Mouse (Mus musculus) urinary bladder, postnatal 10 days (tissue): ENCODE measurements around the gene Atoh8.

Source experiments
- DNase-seq: peaks from one replicate; pipeline ENCODE4 v3.0.0; 2022; ENCODE audit warnings: low spot score

The Atoh8 gene

DNA sequence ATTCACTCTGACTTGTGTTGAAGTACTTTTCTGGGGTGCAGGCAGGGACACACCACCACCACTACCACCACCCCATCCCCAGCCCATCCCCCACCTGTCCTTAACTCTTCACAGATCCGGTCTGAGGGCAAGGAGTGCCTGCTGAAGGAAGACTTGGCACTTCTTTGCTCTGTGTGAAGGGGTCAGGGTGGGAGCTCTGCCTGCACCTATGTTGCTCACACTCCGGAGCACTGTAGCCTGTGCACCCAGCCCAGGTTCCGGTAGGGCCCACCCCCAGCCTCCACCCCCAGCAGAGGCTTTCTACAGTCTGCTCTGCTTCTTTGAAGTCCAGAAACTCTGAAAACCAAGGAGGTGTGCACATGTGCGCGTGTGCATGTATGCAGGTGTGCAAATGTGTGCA, 44.8 kb downstream of the Atoh8 start:
- DNase-seq, result no peak

GRCm38 (mm10) chr6:72190120-72190519, 45.3 kb downstream of the Atoh8 start:
- no peak for DNase-seq

DNA sequence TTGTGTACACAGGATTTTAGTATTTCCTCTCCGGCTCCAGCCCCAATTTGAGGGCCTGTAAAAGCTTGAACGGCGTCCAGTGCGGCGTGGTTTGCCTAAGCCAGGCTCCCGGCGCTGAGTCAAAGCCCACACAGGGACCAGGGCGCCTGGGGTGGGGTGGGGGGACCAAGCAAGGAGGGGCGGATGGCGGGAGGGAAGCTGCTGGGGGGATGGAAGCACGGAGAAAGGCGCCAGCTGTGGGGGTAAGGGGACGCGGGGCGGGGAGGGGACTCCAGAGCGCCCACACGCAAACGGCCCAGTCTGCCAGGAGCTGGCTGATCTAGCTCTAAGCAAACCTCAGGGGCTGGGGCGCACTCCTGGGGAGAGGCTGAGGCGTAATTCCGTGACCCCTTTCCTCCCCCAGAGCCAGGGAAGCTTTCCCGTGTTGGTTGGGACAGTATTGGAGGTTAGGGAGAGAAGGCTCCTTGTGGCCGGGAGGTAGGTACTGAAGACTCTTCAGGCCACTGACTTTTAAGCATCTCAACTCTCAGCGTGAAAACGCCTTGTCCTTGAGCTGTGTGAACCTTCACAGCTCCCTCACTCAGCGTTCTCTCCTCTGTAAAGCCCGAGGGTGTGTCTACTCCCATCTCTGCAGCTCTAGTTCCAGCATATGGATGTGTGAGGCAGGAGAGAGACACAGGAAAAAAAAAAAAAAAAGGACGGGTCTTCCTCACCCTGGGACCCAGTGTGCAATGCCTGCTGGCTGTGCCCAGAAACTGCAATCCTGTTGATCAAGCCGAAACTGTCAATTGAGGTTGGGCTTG, 46.1 kb downstream of the Atoh8 start:
- no peak for DNase-seq

DNA sequence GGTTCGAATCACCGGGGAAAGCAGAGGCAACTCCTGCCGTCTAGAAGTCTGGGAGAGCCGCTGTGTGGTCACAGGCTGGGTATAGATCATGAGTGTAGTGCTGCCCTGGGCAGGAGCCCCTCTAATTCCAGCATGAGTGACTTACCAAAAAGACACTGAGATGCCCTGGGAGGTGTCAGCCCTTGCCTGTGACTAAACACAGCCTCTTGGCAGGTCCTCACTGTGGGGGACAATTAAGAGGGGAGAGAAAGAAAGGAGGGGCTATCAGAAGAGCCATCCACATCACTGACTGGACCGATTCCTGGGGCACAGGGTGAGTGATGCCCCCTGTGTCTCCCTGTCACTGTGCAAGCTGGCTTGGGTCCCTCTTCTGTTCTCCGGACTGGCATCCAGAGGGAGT, 48.6 kb downstream of the Atoh8 start:
- no peak for DNase-seq

DNA sequence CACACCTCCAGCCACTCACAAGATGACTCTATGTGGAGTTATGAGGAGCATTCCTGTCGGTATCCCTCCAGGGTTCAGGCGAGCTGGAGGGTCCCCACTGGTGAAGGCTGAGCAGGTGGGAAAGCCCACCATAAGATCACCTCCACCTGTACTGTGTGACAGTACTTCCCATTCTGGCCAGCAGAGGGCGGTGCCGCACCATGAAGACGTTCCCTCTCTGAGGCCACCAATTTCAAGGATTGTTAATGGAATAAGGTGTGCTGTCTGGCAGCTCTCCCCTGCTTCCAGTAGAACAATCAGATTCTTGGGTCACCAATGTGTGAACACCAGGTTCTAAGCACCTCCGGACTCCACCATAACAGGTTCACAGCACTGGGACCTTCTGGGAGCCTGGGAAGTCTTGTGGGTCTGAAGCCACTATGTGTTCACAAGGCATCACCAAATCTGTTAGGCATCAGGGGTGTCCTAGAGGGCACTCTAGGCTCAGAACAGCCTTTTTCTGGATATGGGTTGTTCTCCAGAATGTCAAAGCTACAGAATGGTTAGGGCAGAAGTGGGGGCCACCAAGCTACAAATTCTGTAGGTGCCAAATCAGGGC, 49.4 kb downstream of the Atoh8 start:
- peak; percentile 64 for DNase-seq

DNA sequence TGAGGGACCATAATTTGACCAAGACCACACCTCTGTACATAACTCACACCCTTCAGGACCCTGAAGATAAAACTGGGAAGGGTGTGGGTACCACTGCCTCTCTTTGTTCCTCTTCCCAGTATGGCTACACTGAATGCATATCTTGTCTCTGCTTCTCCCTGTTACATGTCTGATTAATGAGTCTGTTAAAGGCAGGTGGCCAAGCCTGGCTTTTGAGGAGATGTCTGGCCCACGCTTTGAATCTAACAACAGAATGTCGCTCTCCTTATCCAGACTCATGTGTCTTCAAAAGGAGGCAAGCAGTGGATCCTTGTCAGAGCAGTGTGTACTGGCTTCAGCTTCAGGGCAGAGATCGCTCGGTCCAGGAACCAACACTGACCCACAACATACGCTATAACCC, 50.8 kb downstream of the Atoh8 start:
- DNase-seq, result no peak

DNA sequence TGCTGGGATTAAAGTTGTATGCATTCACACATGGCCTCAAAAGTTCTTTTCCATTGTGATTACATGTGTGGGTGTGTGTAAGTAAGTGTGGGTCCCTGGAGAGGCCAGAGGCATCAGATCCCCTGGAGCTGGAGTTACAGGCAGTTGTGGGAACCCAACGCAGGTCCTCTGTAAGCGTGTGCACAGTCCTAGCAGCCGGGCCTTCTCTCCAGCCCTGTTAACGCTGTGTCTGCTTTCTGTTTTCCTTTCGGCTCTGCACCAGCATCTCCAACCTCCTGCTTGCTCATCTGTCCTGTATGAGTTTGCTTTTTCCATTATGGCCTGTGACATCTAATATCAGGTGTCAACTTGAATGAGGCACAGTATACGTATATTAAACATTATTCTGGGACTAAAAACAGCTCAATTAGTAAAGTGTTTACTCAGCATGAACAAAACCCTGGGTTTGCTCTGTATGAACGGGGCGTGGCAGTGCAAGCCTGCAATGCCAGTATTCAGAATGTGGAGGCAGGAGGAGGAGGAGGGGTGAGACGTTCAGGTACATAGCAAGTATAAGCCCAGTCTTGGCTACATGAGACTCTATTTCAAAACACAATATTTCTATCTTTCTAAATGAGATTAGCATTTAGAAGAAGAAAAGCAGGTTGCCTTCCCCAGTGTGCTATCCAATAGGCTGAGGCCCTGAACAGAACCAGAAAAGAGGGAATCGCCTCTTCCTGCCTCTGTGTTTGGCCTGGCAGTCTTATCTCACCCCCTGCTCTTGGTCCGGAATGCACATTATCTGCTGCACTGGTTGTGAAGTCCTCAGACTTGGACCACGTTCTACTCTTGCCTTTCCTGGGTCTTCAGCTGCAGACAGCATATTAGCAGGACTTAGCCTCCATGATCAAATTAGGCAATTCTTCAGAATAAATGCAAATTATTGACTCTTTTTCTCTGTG, 55.5 kb downstream of the Atoh8 start:
- DNase-seq, result no peak

- no peak for DNase-seq
Measured at GRCm38 (mm10) chr6:72179006-72179405, 56.4 kb downstream of the Atoh8 start.

DNA sequence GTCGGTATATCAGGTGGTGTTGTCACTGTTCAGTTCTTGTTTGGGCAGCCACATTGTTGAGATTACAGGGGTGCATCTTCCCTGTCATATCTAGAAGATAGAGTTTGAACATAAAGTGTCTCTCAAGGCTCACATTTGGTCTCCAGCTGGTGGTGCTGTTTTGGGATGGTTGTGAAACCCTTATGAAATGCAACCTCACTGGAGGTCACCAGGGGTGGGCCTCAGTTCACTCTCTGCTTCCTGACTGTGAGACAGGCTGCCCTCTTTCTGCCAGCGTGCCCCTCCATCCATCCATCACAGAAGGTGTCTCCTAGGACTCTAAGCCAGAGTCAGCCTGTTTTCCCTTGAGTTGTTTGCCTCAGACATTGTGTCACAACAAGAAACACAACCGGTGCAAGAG, 58.0 kb downstream of the Atoh8 start:
- no peak for DNase-seq

DNA sequence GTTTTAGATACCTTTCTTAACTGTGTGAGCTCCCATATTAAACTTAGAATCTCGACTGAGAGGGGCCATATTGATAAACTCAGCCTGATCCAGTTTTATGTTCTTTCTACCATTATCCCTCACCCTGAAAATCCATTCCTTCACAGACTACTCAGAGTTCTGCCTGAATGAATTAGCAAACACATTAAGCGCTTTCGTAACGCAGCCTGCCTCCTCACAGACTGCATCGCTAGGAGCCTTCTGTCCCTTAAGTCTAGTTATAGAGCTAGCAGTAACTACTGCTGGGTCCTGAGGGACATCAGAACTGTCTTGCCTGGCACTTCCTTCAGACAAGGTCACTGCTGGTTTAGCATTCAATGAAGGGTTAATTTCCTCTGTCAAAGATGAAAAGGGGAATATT, 59.4 kb downstream of the Atoh8 start:
- DNase-seq, result no peak

GRCm38 (mm10) chr6:72175419-72175818, 60.0 kb downstream of the Atoh8 start:
- no peak for DNase-seq

GRCm38 (mm10) chr6:72173350-72173749, 62.0 kb downstream of the Atoh8 start:
- DNase-seq, result no peak

DNA sequence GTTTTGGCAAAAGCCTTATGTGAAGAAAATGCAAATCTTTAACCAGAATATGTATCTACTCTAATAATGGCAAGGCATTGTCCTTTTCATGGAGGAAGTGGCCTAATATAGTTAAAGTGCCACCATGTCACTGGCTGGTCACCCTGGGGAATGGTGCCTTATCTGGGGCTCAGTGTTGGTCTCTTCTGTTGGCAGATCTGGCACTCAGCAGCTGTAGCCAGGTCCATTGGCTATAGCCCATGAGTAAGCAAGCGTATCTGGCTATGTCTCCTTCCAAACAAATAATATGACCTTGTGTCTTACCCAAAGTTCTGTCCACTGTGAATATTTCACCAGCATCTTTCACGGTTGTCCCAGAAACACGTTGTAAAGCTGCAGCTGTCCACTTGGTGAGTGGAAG, 64.0 kb downstream of the Atoh8 start:
- no peak for DNase-seq

DNA sequence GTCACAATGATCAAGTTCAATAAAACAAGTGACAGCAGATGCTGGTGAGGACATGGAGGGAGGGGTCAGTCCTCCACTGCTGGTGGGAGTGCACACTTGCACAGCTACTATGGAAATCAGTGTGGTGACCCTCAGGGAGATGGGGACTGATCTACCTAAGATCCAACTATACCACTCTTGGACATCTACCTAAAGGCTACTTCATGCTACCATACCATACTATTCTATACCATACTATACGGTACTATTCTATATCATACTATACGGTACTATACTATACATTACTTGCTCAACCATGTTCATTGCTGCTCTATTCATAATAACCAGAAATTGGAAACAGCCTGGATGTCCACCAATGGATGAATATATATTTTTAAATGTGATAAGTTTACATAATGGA, 69.5 kb downstream of the Atoh8 start:
- DNase-seq, result no peak

GRCm38 (mm10) chr6:72164321-72165275, 70.8 kb downstream of the Atoh8 start:
- DNase-seq, result peak; percentile 49

GRCm38 (mm10) chr6:72162155-72162890, 73.1 kb downstream of the Atoh8 start:
- DNase-seq, result no peak

- DNase-seq, result no peak
Measured at GRCm38 (mm10) chr6:72161751-72162150, 73.6 kb downstream of the Atoh8 start.

DNA sequence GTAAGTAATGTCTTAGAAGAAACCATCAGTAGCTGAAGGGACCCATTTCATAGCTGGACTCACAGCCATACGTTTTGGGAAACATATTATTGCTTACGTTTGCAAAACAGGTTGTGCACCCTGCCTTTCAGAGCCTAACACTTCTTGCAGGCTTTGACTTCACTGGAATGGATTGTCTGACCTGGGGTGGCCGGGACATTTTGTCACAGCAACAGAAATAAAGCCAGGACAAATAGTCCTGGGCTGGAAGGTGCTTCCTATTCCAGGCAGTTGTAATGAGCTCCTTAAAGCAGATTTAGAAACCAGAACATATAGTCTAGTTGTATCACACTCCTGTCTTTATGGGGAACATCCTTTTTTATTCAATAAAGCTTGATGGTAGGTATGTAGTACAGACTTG, 74.4 kb downstream of the Atoh8 start:
- DNase-seq, result no peak

- DNase-seq, result no peak
Measured at GRCm38 (mm10) chr6:72159861-72160395, 75.4 kb downstream of the Atoh8 start.

DNA sequence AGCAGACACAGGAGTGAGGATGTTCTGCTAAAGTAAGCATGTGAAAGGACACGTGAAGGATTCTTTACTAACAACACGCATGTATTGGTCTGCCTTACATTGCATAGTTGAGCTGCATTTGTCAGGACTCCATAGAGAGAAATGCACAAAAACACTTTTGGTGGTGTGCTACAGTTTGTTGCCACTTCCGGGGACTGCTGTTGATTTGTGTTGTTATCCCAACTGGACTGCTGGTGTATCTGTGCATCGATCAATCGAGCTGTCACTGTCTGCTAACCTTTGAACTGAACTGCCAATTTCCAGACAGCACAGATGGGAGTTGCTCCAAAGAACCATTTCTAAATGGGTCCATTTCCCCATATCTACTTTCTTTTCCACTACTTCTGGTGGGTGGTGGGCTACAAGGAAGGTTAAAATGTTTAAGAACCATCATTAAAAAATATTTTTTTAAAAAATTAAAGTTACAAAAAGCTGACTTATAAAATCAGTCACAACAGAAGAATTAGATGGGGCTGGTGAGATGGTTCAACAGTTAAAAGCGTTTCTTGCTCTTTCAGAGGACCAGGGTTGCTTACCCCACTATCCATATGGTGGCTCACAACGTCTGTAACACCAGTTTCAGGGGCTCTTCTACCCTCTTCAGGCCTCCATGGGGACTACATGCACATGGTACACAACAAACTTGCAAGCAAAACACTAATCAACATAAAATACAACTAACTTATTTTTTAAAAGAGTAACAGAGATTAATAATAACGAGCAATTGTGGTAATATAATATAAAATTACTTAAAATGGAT, 76.2 kb downstream of the Atoh8 start:
- DNase-seq, result no peak
